Mouse (Mus musculus): ENCODE data around the gene Hoxc6. TPM values are rescaled to one million over a fixed set of nuclear protein-coding genes. Genes with fewer than 3 reads are reported as not detected.

Hoxc6 gene
- polyA plus RNA-seq, 1 experiment from 2014 or later = not detected

DNA sequence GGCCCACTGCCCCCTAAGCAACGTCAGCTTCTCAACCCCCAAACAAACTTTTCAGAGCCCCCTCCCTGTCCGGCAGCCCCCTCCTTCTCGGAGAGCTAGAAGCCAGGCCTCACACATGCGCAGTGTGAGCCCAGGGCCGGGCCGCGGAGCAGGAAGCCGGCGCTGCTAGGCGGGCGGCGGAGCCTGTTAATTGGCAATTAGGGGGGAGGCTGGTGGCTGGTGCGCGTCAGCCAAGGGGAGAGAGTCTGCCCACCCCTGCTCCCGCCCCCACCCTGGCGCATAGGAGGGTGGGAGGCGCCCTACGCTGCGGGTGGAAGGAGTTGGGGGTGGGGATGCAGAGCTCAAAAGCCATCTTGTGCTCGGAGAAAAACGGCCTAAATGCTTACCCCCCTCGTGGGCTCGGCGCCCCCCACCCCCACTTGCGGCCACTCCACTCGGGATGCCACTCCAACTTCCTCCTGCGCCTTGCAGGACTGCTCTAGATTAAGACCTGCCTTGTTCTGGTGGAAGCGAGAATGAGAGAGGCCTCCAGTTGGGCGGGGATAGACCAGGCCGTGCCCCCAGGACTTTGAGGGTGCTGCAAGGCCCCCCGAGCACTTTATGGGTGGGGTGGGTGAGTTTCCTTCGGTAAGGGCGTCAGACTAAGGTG, 1.2 kb downstream of the Hoxc6 start:
- Histone ChIP-seq H3K9ac (no peak overlapping the region), H3K4me1 (peaks cover 8% of the 10 kb centered on the region), H3K27ac (no peak overlapping the region), H3K9me3 (no peaks in the 10 kb centered on the region), H3K4me2 (peak overlapping the region; percentile 47), H3K36me3 (replicated peaks) (no peaks in the 10 kb centered on the region), H3K27me3 (peaks cover 99% of the 10 kb centered on the region), H3K4me3 (replicated peaks) (peak overlapping the region; percentile 29)
- peak; percentile 81; the same call in 1 of the 2 replicates for ATAC-seq (ENCODE audit: low FRiP score)
- under 1% methylated on average over 33 of the region's 33 CpGs for WGBS

DNA sequence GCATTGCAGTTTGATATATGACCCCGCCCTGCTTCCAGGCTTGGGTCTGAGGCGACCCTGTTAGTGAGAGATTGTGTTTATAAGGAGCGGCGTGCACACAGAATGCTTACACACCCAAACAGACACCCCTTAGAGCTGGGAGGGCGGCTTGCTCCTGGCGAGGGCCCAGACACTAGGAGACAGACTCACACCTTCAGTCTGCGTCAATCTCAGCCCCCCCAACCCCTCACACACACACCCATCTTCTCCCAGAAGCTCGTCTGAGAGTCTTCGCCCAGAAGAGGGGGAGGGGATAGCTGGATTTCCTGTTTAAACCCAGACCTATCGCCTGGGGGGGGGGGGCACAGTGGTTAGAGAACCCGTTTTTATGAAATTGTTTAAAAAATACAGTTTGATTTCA, 1.9 kb downstream of the Hoxc6 start:
- no peak overlapping the region for H3K4me2 ChIP-seq
- under 1% methylated on average over 11 of the region's 11 CpGs for WGBS
- no peaks in the 10 kb centered on the region for H3K9me3 ChIP-seq
- ATAC-seq (ENCODE audit: low FRiP score) = no peak
- H3K4me3 ChIP-seq (replicated peaks) = no peak overlapping the region
- peaks cover 8% of the 10 kb centered on the region for H3K4me1 ChIP-seq
- peaks cover 99% of the 10 kb centered on the region for H3K27me3 ChIP-seq
- H3K9ac ChIP-seq = no peak overlapping the region
- no peaks in the 10 kb centered on the region for H3K36me3 ChIP-seq (replicated peaks)
- no peak overlapping the region for H3K27ac ChIP-seq

DNA sequence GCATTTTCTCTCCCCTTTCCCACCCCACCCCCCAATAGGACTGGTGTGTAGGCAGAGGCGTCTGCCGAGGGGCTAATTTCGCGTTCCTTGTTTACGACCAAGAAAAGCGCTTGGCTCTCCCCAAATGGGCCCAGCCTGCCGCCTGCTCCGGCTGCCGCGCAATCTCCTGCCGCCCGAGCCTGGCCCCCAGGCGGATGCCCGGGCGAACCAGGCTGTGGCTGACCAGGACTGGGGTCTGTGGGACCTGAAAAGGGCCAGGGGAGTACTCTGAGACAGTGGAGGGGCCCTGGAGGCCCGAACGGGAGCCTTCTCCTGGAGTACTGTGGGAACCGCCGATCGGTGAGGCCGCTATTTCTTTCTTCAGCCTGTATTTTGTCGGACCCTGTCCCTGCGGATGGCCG, 2.4 kb downstream of the Hoxc6 start:
- Histone ChIP-seq H3K9ac (no peak overlapping the region), H3K27ac (no peak overlapping the region), H3K36me3 (replicated peaks) (no peaks in the 10 kb centered on the region), H3K4me2 (no peak overlapping the region), H3K27me3 (peaks cover 99% of the 10 kb centered on the region), H3K4me1 (peaks cover 8% of the 10 kb centered on the region), H3K4me3 (replicated peaks) (peak overlapping the region; percentile 7; the same call in 1 of the 2 replicates), H3K9me3 (no peaks in the 10 kb centered on the region)
- WGBS = 2% methylated on average over 24 of the region's 24 CpGs
- no peak for ATAC-seq (ENCODE audit: low FRiP score)

DNA sequence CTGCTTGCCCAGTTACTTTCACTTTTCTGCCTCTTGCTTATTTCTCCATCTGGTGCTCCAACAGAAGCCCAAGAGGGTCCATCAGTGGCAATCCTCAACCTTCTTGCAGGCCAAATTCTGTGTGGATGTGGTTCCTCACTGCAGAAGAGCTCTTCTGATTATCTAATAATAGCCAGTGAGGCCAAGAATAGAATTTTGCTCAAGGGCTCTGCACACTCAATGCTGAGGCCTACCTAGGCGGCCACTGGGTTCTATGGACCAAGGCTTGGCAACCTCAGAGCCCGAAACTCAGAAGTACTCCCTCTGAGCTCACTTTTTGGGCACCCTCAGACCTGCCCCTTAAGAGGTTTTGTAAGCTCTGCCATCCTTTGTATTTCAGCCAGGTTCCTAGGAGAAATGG, 3.3 kb downstream of the Hoxc6 start:
- Histone ChIP-seq H3K9ac (no peak overlapping the region), H3K4me3 (replicated peaks) (no peak overlapping the region), H3K4me2 (no peak overlapping the region), H3K27me3 (peaks cover 99% of the 10 kb centered on the region), H3K27ac (no peak overlapping the region), H3K36me3 (replicated peaks) (no peaks in the 10 kb centered on the region), H3K9me3 (no peaks in the 10 kb centered on the region), H3K4me1 (peaks cover 8% of the 10 kb centered on the region)
- no peak for ATAC-seq (ENCODE audit: low FRiP score)
- 7% methylated on average over 2 of the region's 2 CpGs for WGBS

DNA sequence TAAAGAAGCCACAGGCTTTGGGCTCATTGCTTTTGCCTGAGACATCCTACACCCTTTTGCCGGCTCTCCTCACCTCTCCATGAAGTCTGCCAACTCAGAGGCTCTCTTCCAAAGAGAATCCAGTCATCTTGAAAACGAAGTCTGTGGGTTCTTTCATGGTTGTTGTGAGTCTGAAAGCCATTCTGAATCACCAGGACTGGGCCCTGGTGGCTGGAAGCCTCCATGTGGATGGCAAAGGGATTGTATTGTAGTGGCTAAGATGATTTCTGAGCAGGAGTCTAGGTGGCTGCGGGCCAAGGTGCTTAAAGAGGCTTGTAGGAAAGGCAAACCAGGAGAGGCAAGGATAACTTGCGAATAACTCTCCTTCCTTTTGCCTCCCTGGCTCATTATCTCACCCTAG, 4.1 kb downstream of the Hoxc6 start:
- ATAC-seq (ENCODE audit: low FRiP score) = no peak
- Histone ChIP-seq H3K4me1 (peaks cover 8% of the 10 kb centered on the region), H3K4me2 (no peak overlapping the region), H3K4me3 (replicated peaks) (no peak overlapping the region), H3K9me3 (no peaks in the 10 kb centered on the region), H3K27me3 (peaks cover 99% of the 10 kb centered on the region), H3K9ac (no peak overlapping the region), H3K36me3 (replicated peaks) (no peaks in the 10 kb centered on the region), H3K27ac (no peak overlapping the region)
- 5% methylated on average over 4 of the region's 4 CpGs for WGBS

DNA sequence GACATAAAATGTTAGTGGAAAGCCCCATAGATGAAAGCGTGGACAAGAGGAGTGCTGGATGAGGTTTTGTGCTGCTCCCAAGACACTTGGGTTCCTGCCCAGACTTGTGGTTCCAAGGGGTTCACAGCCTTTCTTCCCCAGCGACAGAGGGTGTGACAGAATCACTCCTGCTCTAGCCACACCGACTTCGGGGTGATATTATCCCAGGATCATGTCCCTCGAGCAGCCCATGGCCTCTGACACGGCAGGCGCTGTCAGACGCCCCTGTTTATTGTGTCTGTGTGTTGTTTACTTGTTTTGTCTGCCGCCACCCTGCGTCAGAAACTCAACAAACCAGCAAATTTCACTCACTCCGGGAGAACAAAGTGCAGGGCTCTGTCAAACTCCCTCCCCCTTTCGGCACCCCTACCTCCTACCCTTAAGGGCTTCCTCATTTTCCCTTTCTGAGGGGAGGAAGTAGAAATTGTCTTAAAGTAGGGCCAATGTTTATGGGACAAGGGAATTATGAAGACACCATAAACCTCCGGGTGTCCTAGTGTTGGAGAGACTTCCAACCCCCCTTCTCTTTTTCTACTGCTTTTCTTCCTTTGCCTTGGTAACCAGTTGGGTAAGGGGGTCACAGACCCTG, 4.9 kb downstream of the Hoxc6 start:
- peaks cover 99% of the 10 kb centered on the region for H3K27me3 ChIP-seq
- H3K9ac ChIP-seq = no peak overlapping the region
- no peak overlapping the region for H3K4me2 ChIP-seq
- no peak overlapping the region for H3K4me3 ChIP-seq (replicated peaks)
- H3K36me3 ChIP-seq (replicated peaks) = no peaks in the 10 kb centered on the region
- ATAC-seq (ENCODE audit: low FRiP score) = no peak
- no peak overlapping the region for H3K27ac ChIP-seq
- 3% methylated on average over 13 of the region's 13 CpGs for WGBS
- peaks cover 8% of the 10 kb centered on the region for H3K4me1 ChIP-seq
- no peaks in the 10 kb centered on the region for H3K9me3 ChIP-seq

DNA sequence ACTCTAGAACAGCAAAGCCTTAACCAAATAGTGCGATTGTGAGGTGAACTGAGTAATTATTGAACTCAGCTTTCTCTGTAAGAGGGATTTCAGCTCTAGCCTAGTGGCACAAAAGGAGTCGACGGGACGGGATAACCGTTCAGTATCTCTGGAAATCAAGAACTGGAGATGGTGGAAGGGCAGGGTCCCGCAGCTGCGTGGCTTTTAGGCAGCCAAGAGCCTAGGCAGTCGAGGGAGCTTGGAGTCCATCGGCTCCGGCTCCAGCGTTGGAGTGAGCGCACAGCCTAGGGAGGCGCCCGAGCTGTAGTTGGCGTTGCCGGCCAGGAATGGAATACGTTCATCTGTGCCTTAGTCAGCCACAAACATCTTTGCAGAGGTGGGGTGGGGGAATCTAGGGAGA, 7.3 kb downstream of the Hoxc6 start:
- peaks cover 99% of the 10 kb centered on the region for H3K27me3 ChIP-seq
- ATAC-seq (ENCODE audit: low FRiP score) = no peak
- H3K4me2 ChIP-seq = no peak overlapping the region
- H3K4me3 ChIP-seq (replicated peaks) = no peak overlapping the region
- H3K4me1 ChIP-seq = no peaks in the 10 kb centered on the region
- H3K9ac ChIP-seq = no peak overlapping the region
- no peaks in the 10 kb centered on the region for H3K36me3 ChIP-seq (replicated peaks)
- WGBS = under 1% methylated on average over 17 of the region's 17 CpGs
- H3K9me3 ChIP-seq = no peaks in the 10 kb centered on the region
- H3K27ac ChIP-seq = no peak overlapping the region

DNA sequence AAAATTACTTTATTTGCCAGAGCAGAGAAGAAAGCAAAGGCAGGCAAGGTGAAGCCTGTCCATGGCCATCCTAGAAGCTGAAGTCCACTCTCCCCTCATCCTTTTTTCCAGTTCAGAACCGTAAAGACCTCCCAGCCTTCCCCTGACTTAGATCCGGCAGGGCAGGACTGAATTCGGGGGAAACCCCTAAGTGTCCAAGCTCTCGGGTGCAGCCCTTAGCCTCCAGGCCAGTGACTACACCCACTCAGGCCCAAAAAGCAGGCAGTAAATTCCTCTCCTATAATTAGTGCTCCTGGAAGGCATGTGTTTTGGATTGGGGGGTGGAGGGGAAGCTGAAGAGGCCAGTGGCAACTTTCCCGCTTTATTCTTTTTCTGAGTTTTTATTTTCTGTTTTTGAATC, 7.7 kb downstream of the Hoxc6 start:
- Histone ChIP-seq H3K27ac (no peak overlapping the region), H3K9me3 (no peaks in the 10 kb centered on the region), H3K4me3 (replicated peaks) (no peak overlapping the region), H3K4me1 (no peaks in the 10 kb centered on the region), H3K9ac (no peak overlapping the region), H3K4me2 (no peak overlapping the region), H3K36me3 (replicated peaks) (no peaks in the 10 kb centered on the region), H3K27me3 (peaks cover 99% of the 10 kb centered on the region)
- no peak for ATAC-seq (ENCODE audit: low FRiP score)
- WGBS = 0% methylated on average over 5 of the region's 5 CpGs

DNA sequence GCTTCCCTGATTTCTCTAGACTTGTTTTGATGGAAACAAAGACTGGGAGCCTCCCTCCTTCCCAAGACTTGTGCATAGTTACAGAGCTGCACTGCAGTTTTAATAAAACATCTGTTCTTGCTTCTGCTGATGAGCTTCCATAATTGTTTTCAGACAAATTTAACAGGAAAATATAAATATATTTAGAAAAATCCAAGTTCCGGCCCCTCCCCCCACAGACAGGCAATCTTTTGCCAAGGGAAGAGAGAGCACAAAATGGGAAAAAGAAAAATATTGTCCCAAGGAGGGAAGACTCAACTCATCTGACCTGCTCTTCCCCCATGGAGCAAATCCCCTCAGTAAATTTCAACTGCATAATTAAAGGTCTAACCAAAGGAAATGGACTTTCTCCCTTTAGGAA, 8.3 kb downstream of the Hoxc6 start:
- ATAC-seq (ENCODE audit: low FRiP score) = no peak
- Histone ChIP-seq H3K27ac (no peak overlapping the region), H3K9ac (no peak overlapping the region), H3K4me3 (replicated peaks) (no peak overlapping the region), H3K27me3 (peaks cover 99% of the 10 kb centered on the region), H3K4me2 (no peak overlapping the region), H3K36me3 (replicated peaks) (no peaks in the 10 kb centered on the region), H3K4me1 (no peaks in the 10 kb centered on the region), H3K9me3 (no peaks in the 10 kb centered on the region)
- whole genome bisulfite sequencing = 12% methylated on average over 1 of the region's 1 CpGs

DNA sequence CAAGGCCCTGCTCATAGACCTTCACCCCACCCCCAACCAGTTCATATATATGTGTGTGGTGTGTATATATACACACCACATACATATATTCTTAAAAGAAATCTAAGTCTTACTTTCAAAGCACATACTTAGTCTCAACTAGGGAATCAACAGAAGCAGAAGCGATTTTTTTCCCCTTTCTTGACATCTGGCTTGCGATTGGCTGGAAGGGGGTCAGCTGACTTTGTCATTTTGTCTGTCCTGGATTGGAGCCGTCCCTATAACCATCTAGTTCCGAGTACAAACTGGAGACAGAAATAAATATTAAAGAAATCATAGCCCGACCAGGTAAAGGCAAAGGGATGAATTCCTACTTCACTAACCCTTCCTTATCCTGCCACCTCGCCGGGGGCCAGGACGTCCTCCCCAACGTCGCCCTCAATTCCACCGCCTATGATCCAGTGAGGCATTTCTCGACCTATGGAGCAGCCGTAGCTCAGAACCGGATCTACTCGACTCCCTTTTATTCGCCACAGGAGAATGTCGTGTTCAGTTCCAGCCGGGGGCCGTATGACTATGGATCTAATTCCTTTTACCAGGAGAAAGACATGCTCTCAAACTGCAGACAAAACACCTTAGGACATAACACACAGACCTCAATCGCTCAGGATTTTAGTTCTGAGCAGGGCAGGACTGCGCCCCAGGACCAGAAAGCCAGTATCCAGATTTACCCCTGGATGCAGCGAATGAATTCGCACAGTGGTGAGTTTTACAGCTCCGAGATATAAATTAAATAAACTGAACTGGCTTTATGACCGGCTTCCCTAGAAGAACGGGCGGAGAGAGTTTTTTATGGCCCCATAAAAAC, 11.4 kb downstream of the Hoxc6 start:
- no peaks in the 10 kb centered on the region for H3K36me3 ChIP-seq (replicated peaks)
- no peaks in the 10 kb centered on the region for H3K9me3 ChIP-seq
- no peak overlapping the region for H3K9ac ChIP-seq
- no peak overlapping the region for H3K27ac ChIP-seq
- H3K4me2 ChIP-seq = no peak overlapping the region
- under 1% methylated on average over 27 of the region's 27 CpGs for WGBS
- peaks cover 99% of the 10 kb centered on the region for H3K27me3 ChIP-seq
- peaks cover 5% of the 10 kb centered on the region for H3K4me1 ChIP-seq
- no peak for ATAC-seq (ENCODE audit: low FRiP score)
- H3K4me3 ChIP-seq (replicated peaks) = no peak overlapping the region

DNA sequence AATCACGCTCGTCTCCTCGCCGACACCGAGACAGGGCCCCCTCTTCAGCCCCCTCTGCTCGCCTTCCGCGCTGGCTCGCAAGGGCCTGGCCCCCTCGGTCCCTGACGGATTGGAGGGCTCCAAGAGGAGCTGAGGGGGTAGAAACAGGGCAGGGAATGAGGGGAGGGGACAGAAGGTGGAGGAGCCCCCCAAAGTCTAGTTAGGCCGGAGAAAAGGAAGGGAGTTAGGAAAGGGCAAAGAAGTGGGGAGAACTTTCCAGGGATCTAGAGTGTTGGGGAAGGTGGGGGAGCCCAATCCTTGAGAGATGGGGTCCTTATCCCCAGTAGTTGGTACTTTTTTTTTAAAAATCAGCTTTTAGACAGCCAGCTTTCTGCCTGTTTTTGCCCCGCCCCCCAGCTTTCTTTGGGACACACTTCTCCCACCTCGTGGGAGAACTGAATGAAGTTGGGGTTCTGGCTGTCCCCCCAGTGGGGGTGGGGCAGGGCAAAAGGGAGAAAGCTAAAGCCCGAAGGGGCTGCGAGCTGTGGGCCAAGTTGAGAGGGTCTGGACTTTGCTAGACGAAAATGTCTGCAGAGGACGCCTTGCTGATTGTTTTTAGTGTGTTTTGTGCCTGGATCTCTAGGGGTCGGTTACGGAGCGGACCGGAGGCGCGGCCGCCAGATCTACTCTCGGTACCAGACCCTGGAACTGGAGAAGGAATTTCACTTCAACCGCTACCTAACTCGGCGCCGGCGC, 12.2 kb downstream of the Hoxc6 start:
- H3K4me3 ChIP-seq (replicated peaks) = no peak overlapping the region
- ATAC-seq (ENCODE audit: low FRiP score) = no peak
- peaks cover 99% of the 10 kb centered on the region for H3K27me3 ChIP-seq
- H3K36me3 ChIP-seq (replicated peaks) = no peaks in the 10 kb centered on the region
- peaks cover 5% of the 10 kb centered on the region for H3K4me1 ChIP-seq
- under 1% methylated on average over 31 of the region's 31 CpGs for WGBS
- no peaks in the 10 kb centered on the region for H3K9me3 ChIP-seq
- no peak overlapping the region for H3K27ac ChIP-seq
- H3K9ac ChIP-seq = no peak overlapping the region
- H3K4me2 ChIP-seq = no peak overlapping the region
